Mouse (Mus musculus): ENCODE data around the gene Iqcn. TPM values are rescaled to one million over a fixed set of nuclear protein-coding genes. Genes with fewer than 3 reads are reported as not detected.

Iqcn gene
- total and polyA plus RNA-seq, 3 experiments, result 0.06 TPM; not detected in 2

DNA sequence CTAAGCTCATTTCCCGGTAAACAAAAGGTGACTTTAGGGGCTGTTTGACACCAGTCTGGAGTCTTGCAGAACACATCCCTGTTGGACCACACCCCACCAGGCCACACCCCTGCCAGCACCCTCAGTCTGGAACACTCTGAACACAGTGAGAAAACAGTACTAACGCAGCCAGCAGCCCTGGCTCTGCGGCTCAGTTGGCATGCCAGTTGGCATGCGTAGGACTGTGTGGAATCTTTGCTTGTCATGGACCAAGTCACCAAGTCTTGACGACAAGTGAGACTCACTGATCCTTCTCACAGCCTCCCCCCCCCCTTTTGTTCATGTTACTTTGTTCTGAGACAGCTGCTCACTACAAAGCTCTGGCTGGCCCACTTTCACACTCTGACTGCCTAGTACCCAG lies 36.2 kb upstream of the Iqcn start:
- DNase-seq, result peak; percentile 63 to 82
- intact Hi-C loops (cut with DNase I), result no loop called here

GRCm38 (mm10) chr8:70671615-70672324 lies 31.5 kb upstream of the Iqcn start:
- DNase-seq, result peak in 1 of 2 experiments; percentile 76
- 57% methylated on average over 10 of the region's 10 CpGs for WGBS
- peaks cover 9% of the 10 kb centered on the region for H3K4me1 ChIP-seq (ENCODE audit: control insufficient read depth, insufficient read depth, low read length)
- no peaks in the 10 kb centered on the region for H3K27me3 ChIP-seq (ENCODE audit: control insufficient read depth, insufficient read depth, low read length)
- no peak; the same call in 1 of the 2 replicates for TF ChIP-seq EP300 (IDR thresholded peaks at IDR 0.05; ENCODE audit: insufficient read depth, low read depth, low read length)
- no peak for TF ChIP-seq CTCF (IDR thresholded peaks at IDR 0.05)
- TF ChIP-seq POLR2A (IDR thresholded peaks at IDR 0.05; ENCODE audit: insufficient read depth, low read depth, low read length), result no peak
- H3K4me3 ChIP-seq, result no peak overlapping the region
- H3K36me3 ChIP-seq (ENCODE audit: control insufficient read depth, insufficient read depth, low read length), result no peaks in the 10 kb centered on the region
- intact Hi-C loops (cut with DNase I), result no loop called here
- H3K9ac ChIP-seq (ENCODE audit: low read depth, low read length), result no peak overlapping the region
- no peaks in the 10 kb centered on the region for H3K79me2 ChIP-seq (replicated peaks; ENCODE audit: control insufficient read depth, insufficient read depth, low read length)
- H3K27ac ChIP-seq, result peak overlapping the region; percentile 81

More for the DNA sequence above, 36.2 kb upstream of the Iqcn start:
- Histone ChIP-seq H3K27ac (peak overlapping the region; percentile 48), H3K4me3 (no peak overlapping the region), H3K4me1 (ENCODE audit: control insufficient read depth, insufficient read depth, low read length) (no peaks in the 10 kb centered on the region; the same call in 1 of the 2 replicates), H3K36me3 (ENCODE audit: control insufficient read depth, insufficient read depth, low read length) (no peaks in the 10 kb centered on the region), H3K9ac (ENCODE audit: low read depth, low read length) (no peak overlapping the region), H3K79me2 (replicated peaks; ENCODE audit: control insufficient read depth, insufficient read depth, low read length) (no peaks in the 10 kb centered on the region), H3K27me3 (ENCODE audit: control insufficient read depth, insufficient read depth, low read length) (no peaks in the 10 kb centered on the region)
- WGBS, result 36% methylated on average over 5 of the region's 5 CpGs
- peak; percentile 61; the same call in 1 of the 2 replicates for TF ChIP-seq EP300 (IDR thresholded peaks at IDR 0.05; ENCODE audit: insufficient read depth, low read depth, low read length)
- TF ChIP-seq POLR2A (IDR thresholded peaks at IDR 0.05; ENCODE audit: insufficient read depth, low read depth, low read length), result no peak

DNA sequence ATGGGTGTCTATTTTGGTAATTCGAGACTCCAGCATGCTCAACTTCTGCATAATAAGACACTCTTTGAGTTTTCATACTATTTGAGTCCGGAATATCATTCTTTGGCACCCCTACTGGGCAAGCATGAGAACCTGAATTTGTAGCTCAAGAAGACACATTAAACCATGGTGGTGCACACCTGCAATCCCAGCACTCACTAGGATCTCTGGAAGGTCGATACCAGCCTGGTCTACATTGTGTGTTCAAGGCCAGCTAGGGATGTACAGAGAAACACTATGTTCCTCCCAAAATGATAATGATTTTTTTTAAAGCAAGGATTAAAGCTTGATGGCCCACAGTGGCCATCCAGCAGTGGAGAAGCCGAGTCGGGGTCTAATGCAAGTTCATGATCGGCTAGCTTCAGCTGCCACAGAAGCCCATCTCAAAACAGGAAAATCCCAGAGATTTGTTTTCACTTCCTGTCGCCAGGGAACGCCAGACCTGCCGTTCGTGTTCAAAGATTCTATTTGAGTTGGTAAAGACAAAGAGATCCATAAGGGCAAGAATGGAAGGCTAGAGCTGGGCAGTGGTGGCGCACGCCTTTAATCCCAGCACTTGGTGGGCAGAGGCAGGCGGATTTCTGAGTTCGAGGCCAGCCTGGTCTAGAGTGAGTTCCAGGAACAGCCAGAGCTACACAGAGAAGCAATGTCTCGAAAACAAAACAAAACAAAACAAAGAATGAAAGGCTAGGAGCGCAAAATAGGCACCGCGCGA lies 30.8 kb upstream of the Iqcn start:
- Histone ChIP-seq H3K27ac (peak overlapping the region; percentile 81), H3K9ac (ENCODE audit: low read depth, low read length) (peak overlapping the region; percentile 17), H3K36me3 (ENCODE audit: control insufficient read depth, insufficient read depth, low read length) (no peaks in the 10 kb centered on the region), H3K27me3 (ENCODE audit: control insufficient read depth, insufficient read depth, low read length) (no peaks in the 10 kb centered on the region), H3K79me2 (replicated peaks; ENCODE audit: control insufficient read depth, insufficient read depth, low read length) (no peaks in the 10 kb centered on the region), H3K4me3 (peak overlapping the region; percentile 29), H3K4me1 (ENCODE audit: control insufficient read depth, insufficient read depth, low read length) (peaks cover 9% of the 10 kb centered on the region)
- 32% methylated on average over 19 of the region's 19 CpGs for WGBS
- TF ChIP-seq POLR2A (IDR thresholded peaks at IDR 0.05; ENCODE audit: insufficient read depth, low read depth, low read length) (no peak), CTCF (IDR thresholded peaks at IDR 0.05) (no peak), EP300 (IDR thresholded peaks at IDR 0.05; ENCODE audit: insufficient read depth, low read depth, low read length) (no peak)
- intact Hi-C loops (cut with DNase I), result loop anchor here (1.0 kb wide), 1 partner anchor 28 kb away; no protein-coding TSS in a partner anchor
- no peak for DNase-seq

DNA sequence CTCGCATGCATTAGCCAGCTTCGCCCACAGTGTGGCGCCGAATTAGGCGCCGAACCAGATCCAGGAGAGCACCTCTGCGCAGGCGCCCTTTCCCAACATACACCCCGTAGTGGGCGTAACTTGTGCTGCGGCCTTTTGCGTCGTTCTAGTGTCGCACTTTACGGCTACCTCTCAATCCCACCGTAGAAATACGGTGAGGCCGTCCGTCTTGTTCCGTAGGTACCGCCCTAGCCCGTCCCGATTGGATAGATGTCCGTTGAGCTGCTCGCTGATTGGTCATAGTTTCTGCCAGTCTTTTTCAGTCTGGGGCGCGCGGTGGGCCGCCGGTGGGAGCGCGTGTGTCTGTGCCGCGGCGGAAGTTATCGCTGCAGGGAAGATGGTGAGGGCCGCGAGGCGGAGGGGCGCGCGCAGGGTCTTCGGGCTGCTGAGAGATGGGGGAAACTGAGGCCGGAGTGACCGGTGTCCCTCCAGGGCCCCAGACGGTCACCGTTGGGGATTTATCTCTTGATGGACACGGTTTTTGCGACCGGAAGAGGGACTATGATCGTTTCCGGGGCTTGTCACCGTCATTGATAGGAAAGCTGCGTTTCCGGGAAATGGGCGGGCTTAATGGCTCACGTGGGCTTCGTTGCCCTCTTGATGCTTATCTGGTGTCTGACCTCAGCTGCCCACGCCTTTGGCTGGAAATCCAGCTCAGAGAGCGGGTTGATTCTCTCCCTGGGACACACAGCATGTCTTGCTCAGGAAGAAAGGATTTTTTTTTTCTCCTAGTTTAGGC lies 30.0 kb upstream of the Iqcn start, which contains the start of gene Lsm4:
TSS of gene Lsm4 (plus strand) at position 170 of the 778 bp plus-strand sequence.
- Histone ChIP-seq H3K4me1 (ENCODE audit: control insufficient read depth, insufficient read depth, low read length) (peaks cover 9% of the 10 kb centered on the region), H3K36me3 (ENCODE audit: control insufficient read depth, insufficient read depth, low read length) (no peaks in the 10 kb centered on the region), H3K9ac (ENCODE audit: low read depth, low read length) (peak within 1 kb of the TSS; percentile 72), H3K27ac (peak within 1 kb of the TSS; percentile 98), H3K27me3 (ENCODE audit: control insufficient read depth, insufficient read depth, low read length) (no peaks in the 10 kb centered on the region), H3K79me2 (replicated peaks; ENCODE audit: control insufficient read depth, insufficient read depth, low read length) (no peaks in the 10 kb centered on the region), H3K4me3 (peak within 1 kb of the TSS; percentile 71)
- TF ChIP-seq POLR2A (IDR thresholded peaks at IDR 0.05; ENCODE audit: insufficient read depth, low read depth, low read length) (peak; percentile 80), EP300 (IDR thresholded peaks at IDR 0.05; ENCODE audit: insufficient read depth, low read depth, low read length) (peak; percentile 91), CTCF (IDR thresholded peaks at IDR 0.05) (peak; percentile 89)
- intact Hi-C loops (cut with DNase I), result loop anchor here (1.0 kb wide), 1 partner anchor 27 kb away; no protein-coding TSS in a partner anchor
- DNase-seq, result peak; percentile 98 to 99
- WGBS, result under 1% methylated on average over 60 of the region's 60 CpGs

- H3K27ac ChIP-seq, result peak overlapping the region; percentile 98
- H3K79me2 ChIP-seq (replicated peaks; ENCODE audit: control insufficient read depth, insufficient read depth, low read length), result no peaks in the 10 kb centered on the region
- peak overlapping the region; percentile 71 for H3K4me3 ChIP-seq
- TF ChIP-seq EP300 (IDR thresholded peaks at IDR 0.05; ENCODE audit: insufficient read depth, low read depth, low read length), result no peak
- intact Hi-C loops (cut with DNase I), result no loop called here
- H3K9ac ChIP-seq (ENCODE audit: low read depth, low read length), result peak overlapping the region; percentile 56; the same call in 1 of the 2 replicates
- DNase-seq, result no peak
- H3K4me1 ChIP-seq (ENCODE audit: control insufficient read depth, insufficient read depth, low read length), result peaks cover 11% of the 10 kb centered on the region
- 86% methylated on average over 3 of the region's 3 CpGs for WGBS
- H3K36me3 ChIP-seq (ENCODE audit: control insufficient read depth, insufficient read depth, low read length), result no peaks in the 10 kb centered on the region
- H3K27me3 ChIP-seq (ENCODE audit: control insufficient read depth, insufficient read depth, low read length), result no peaks in the 10 kb centered on the region
These were observed 29.1 kb upstream of the Iqcn start for GRCm38 (mm10) chr8:70674109-70674508.
